In the genomic region with DNA sequence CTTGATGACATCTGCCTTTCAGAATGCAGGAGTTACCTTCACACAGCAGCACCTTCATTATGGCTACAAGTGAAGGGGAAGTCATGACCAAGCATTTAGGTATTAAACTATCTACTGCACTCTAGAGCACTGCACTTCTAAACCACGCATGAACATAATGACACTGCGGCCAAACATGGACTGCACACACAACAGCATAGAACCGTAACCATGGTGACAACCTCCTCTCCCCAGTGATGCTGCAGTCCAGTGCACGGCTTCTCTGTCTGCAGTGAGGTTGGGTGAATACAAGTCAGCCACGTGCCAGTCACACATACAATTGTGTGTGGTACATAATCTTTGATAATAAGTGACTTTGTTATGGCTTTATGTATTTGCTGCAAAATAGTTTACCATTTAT, we compare ENCODE assay signal across 19 mouse cellular contexts. TPM values are rescaled to one million over a fixed set of nuclear protein-coding genes. Genes with fewer than 3 reads are reported as not detected.
A peak's percentile ranks its signal among the peaks of the same experiment; 100 is the strongest.
DNase-seq lines count a peak whose midpoint lies in the region; ATAC-seq and TF ChIP-seq lines count a peak whose summit lies in the region.
"Had no signal": no experiment of that assay in that cellular context is flagged by ENCODE, and none has a peak within 500 bp of the region (broad histone marks: within the 10 kb centered on the region; RNA-seq: fewer than 3 reads in every experiment).

No protein-coding gene starts in this region.

- H3K9ac ChIP-seq in hindbrain, embryonic 11.5 days (ENCODE audit: low read depth, low read length), result no peak overlapping the region
- H3K9ac ChIP-seq in forebrain, embryonic 16.5 days (replicated peaks; ENCODE audit: low read depth, low read length), result no peak overlapping the region
- H3K9ac ChIP-seq in hindbrain, postnatal 0 days (replicated peaks; ENCODE audit: low read length), result no peak overlapping the region
- H3K9ac ChIP-seq in neural tube, embryonic 14.5 days (replicated peaks; ENCODE audit: low read depth, low read length), result no peak overlapping the region
- H3K9ac ChIP-seq: intestine, embryonic 15.5 days; liver, embryonic 13.5 days had no signal

- H3K27me3 ChIP-seq in hindbrain, embryonic 11.5 days (ENCODE audit: control insufficient read depth, insufficient read depth, low read length), result no peaks in the 10 kb centered on the region
- no peaks in the 10 kb centered on the region for H3K27me3 ChIP-seq in hindbrain, embryonic 10.5 days (ENCODE audit: insufficient read depth, poor library complexity, severe bottlenecking)
- H3K27me3 ChIP-seq in forebrain, embryonic 16.5 days (replicated peaks; ENCODE audit: control insufficient read depth, insufficient read depth, low read length), result no peaks in the 10 kb centered on the region
- H3K27me3 ChIP-seq in hindbrain, postnatal 0 days (ENCODE audit: insufficient read depth, low read length), result no peaks in the 10 kb centered on the region
- no peaks in the 10 kb centered on the region for H3K27me3 ChIP-seq in neural tube, embryonic 14.5 days (ENCODE audit: control insufficient read depth, insufficient read depth, low read length)
- H3K27me3 ChIP-seq: intestine, embryonic 15.5 days; liver, embryonic 13.5 days had no signal

- TF ChIP-seq CTCF in hindbrain, postnatal 0 days (IDR thresholded peaks at IDR 0.05; ENCODE audit: low read depth), result no peak

- no peaks in the 10 kb centered on the region for H3K4me1 ChIP-seq in hindbrain, embryonic 11.5 days (replicated peaks; ENCODE audit: control insufficient read depth, insufficient read depth, low read length)
- H3K4me1 ChIP-seq in hindbrain, embryonic 10.5 days (replicated peaks), result peaks cover 10% of the 10 kb centered on the region
- H3K4me1 ChIP-seq in forebrain, embryonic 16.5 days (replicated peaks; ENCODE audit: control insufficient read depth, insufficient read depth, low read length), result no peaks in the 10 kb centered on the region
- H3K4me1 ChIP-seq in hindbrain, postnatal 0 days (ENCODE audit: insufficient read depth, low read length), result no peaks in the 10 kb centered on the region
- no peaks in the 10 kb centered on the region for H3K4me1 ChIP-seq in neural tube, embryonic 14.5 days (ENCODE audit: control insufficient read depth, insufficient read depth, low read length)
- H3K4me1 ChIP-seq: intestine, embryonic 15.5 days; liver, embryonic 13.5 days had no signal

- no peak overlapping the region for H3K4me3 ChIP-seq in hindbrain, embryonic 11.5 days (ENCODE audit: low read depth, low read length)
- H3K4me3 ChIP-seq in hindbrain, embryonic 10.5 days, result no peak overlapping the region
- no peak overlapping the region for H3K4me3 ChIP-seq in forebrain, embryonic 16.5 days (replicated peaks; ENCODE audit: low read length)
- no peak overlapping the region for H3K4me3 ChIP-seq in hindbrain, postnatal 0 days (ENCODE audit: low read length)
- no peak overlapping the region for H3K4me3 ChIP-seq in neural tube, embryonic 14.5 days (ENCODE audit: low read depth, low read length)
- H3K4me3 ChIP-seq: intestine, embryonic 15.5 days; liver, embryonic 13.5 days had no signal

- WGBS in hindbrain, embryonic 11.5 days, result 51% methylated on average over 5 of the region's 5 CpGs
- WGBS in hindbrain, embryonic 10.5 days, result 67% methylated on average over 5 of the region's 5 CpGs
- WGBS in forebrain, embryonic 16.5 days, result 70% methylated on average over 5 of the region's 5 CpGs
- WGBS in hindbrain, postnatal 0 days, result 33% methylated on average over 5 of the region's 5 CpGs
- 35% methylated on average over 5 of the region's 5 CpGs for WGBS in neural tube, embryonic 14.5 days

- H3K27ac ChIP-seq in hindbrain, embryonic 11.5 days (ENCODE audit: low read depth, low read length), result no peak overlapping the region
- no peak overlapping the region for H3K27ac ChIP-seq in hindbrain, embryonic 10.5 days
- H3K27ac ChIP-seq in forebrain, embryonic 16.5 days (ENCODE audit: low read length), result no peak overlapping the region
- H3K27ac ChIP-seq in hindbrain, postnatal 0 days, result no peak overlapping the region
- no peak overlapping the region for H3K27ac ChIP-seq in neural tube, embryonic 14.5 days (ENCODE audit: low read depth, low read length)
- H3K27ac ChIP-seq: intestine, embryonic 15.5 days; liver, embryonic 13.5 days had no signal

- H3K4me2 ChIP-seq in hindbrain, embryonic 11.5 days (replicated peaks; ENCODE audit: low read depth, low read length), result no peak overlapping the region
- no peak overlapping the region for H3K4me2 ChIP-seq in forebrain, embryonic 16.5 days (ENCODE audit: low read length)
- H3K4me2 ChIP-seq in hindbrain, postnatal 0 days (ENCODE audit: low read depth, low read length), result no peak overlapping the region
- H3K4me2 ChIP-seq in neural tube, embryonic 14.5 days (ENCODE audit: low read depth, low read length), result no peak overlapping the region
- H3K4me2 ChIP-seq: intestine, embryonic 15.5 days; liver, embryonic 13.5 days had no signal

- DNase-seq in hindbrain, embryonic 11.5 days (ENCODE audit: low spot score), result peak; percentile 44
- no peak for DNase-seq in hindbrain, embryonic 10.5 days (ENCODE audit: low spot score)
- DNase-seq in hindbrain, postnatal 0 days (ENCODE audit: low spot score), result peak; percentile 56
- DNase-seq in spleen, postnatal 36 days (ENCODE audit: low spot score in 2 of 2), result no peak
- DNase-seq in adrenal gland, postnatal 36 days, result no peak
- DNase-seq: cerebellum, postnatal 36 days; kidney, postnatal 14 days; liver, embryonic 13.5 days; lung, postnatal 10 days; thymus, postnatal 4 days had no signal

- ATAC-seq in hindbrain, embryonic 11.5 days (ENCODE audit: low FRiP score), result peak; percentile 57; the same call in 1 of the 2 replicates
- peak; percentile 29; the same call in 1 of the 2 replicates for ATAC-seq in forebrain, embryonic 16.5 days
- ATAC-seq in hindbrain, postnatal 0 days, result peak; percentile 82
- ATAC-seq in neural tube, embryonic 14.5 days (ENCODE audit: low read depth), result peak; percentile 61; the same call in 1 of the 2 replicates
- ATAC-seq: intestine, embryonic 15.5 days had no signal

- H3K9me3 ChIP-seq in hindbrain, embryonic 11.5 days (ENCODE audit: control insufficient read depth, low read length), result no peaks in the 10 kb centered on the region
- H3K9me3 ChIP-seq in hindbrain, embryonic 10.5 days, result no peaks in the 10 kb centered on the region
- H3K9me3 ChIP-seq in forebrain, embryonic 16.5 days (ENCODE audit: control insufficient read depth, low read length), result no peaks in the 10 kb centered on the region
- no peaks in the 10 kb centered on the region for H3K9me3 ChIP-seq in hindbrain, postnatal 0 days (ENCODE audit: low read length)
- H3K9me3 ChIP-seq in neural tube, embryonic 14.5 days (ENCODE audit: control insufficient read depth, low read length), result no peaks in the 10 kb centered on the region
- H3K9me3 ChIP-seq: G1E; intestine, embryonic 15.5 days; liver, embryonic 13.5 days had no signal

- H3K36me3 ChIP-seq in hindbrain, embryonic 11.5 days (ENCODE audit: control insufficient read depth, insufficient read depth, low read length), result no peaks in the 10 kb centered on the region
- H3K36me3 ChIP-seq in hindbrain, embryonic 10.5 days, result peaks cover 8% of the 10 kb centered on the region; the same call in 1 of the 2 replicates
- 0 out of 2 replicates have a peak, but pooled peaks cover 2% of the 10 kb centered on the region for H3K36me3 ChIP-seq in forebrain, embryonic 16.5 days (ENCODE audit: control insufficient read depth, insufficient read depth)
- peaks cover 4% of the 10 kb centered on the region; the same call in 1 of the 2 replicates for H3K36me3 ChIP-seq in hindbrain, postnatal 0 days (ENCODE audit: insufficient read depth, low read length)
- H3K36me3 ChIP-seq in neural tube, embryonic 14.5 days (ENCODE audit: control insufficient read depth, insufficient read depth, low read length), result no peaks in the 10 kb centered on the region

RNA-seq across cellular contexts. Expression of gene Nhlrc3, which starts 17.6 kb away (rescaled TPM):
- 8.2 and 9.6 TPM in 2 replicates for polyA plus RNA-seq in hindbrain, embryonic 11.5 days (2014; fragmentation: Nextera tagmentation; extraction: Ambion mirVana)
- 9.3 and 9.9 TPM in 2 replicates for polyA plus RNA-seq in hindbrain, embryonic 10.5 days (2016; fragmentation: Nextera tagmentation; extraction: Ambion mirVana)
- 9.3 and 10.6 TPM in 2 replicates for polyA plus RNA-seq in forebrain, embryonic 16.5 days (2015; fragmentation: Nextera tagmentation; extraction: Ambion mirVana)
- 13.5 and 14.4 TPM in 2 replicates for total RNA-seq in hindbrain, postnatal 0 days (2014; rRNA removed)
- polyA plus RNA-seq in hindbrain, postnatal 0 days (2015; fragmentation: Nextera tagmentation; extraction: Ambion mirVana), result 6.6 and 7.5 TPM in 2 replicates
- polyA plus RNA-seq in neural tube, embryonic 14.5 days (2014; fragmentation: Nextera tagmentation; extraction: Ambion mirVana), result 9.9 and 12.0 TPM in 2 replicates
- 10 to 100 TPM; 11.1 to 11.4 TPM for total RNA-seq in adrenal gland, postnatal 36 days (2021)

RNA-seq across cellular contexts. Expression of gene Proser1, which starts 17.9 kb away (rescaled TPM):
- 25.5 and 30.2 TPM in 2 replicates for polyA plus RNA-seq in hindbrain, embryonic 11.5 days (2014; fragmentation: Nextera tagmentation; extraction: Ambion mirVana)
- polyA plus RNA-seq in hindbrain, embryonic 10.5 days (2016; fragmentation: Nextera tagmentation; extraction: Ambion mirVana), result 22.4 and 24.2 TPM in 2 replicates
- polyA plus RNA-seq in forebrain, embryonic 16.5 days (2015; fragmentation: Nextera tagmentation; extraction: Ambion mirVana), result 27.0 and 29.7 TPM in 2 replicates
- total RNA-seq in hindbrain, postnatal 0 days (2014; rRNA removed), result 8.4 and 10.4 TPM in 2 replicates
- polyA plus RNA-seq in hindbrain, postnatal 0 days (2015; fragmentation: Nextera tagmentation; extraction: Ambion mirVana), result 14.7 and 14.8 TPM in 2 replicates
- polyA plus RNA-seq in neural tube, embryonic 14.5 days (2014; fragmentation: Nextera tagmentation; extraction: Ambion mirVana), result 19.4 and 23.9 TPM in 2 replicates
- 10 to 100 TPM; 17.5 to 18.8 TPM for total RNA-seq in adrenal gland, postnatal 36 days (2021)

RNA-seq across cellular contexts. Expression of gene Stoml3, which starts 42.9 kb away (rescaled TPM):
- not detected in 2 replicates for polyA plus RNA-seq in hindbrain, embryonic 11.5 days (2014; fragmentation: Nextera tagmentation; extraction: Ambion mirVana)
- polyA plus RNA-seq in hindbrain, embryonic 10.5 days (2016; fragmentation: Nextera tagmentation; extraction: Ambion mirVana), result 0.09 TPM in 1 of 2 replicates, not detected in the other
- 0.22 TPM in 1 of 2 replicates, not detected in the other for polyA plus RNA-seq in forebrain, embryonic 16.5 days (2015; fragmentation: Nextera tagmentation; extraction: Ambion mirVana)
- total RNA-seq in hindbrain, postnatal 0 days (2014; rRNA removed), result 0.07 TPM in 1 of 2 replicates, not detected in the other
- polyA plus RNA-seq in hindbrain, postnatal 0 days (2015; fragmentation: Nextera tagmentation; extraction: Ambion mirVana), result not detected in 2 replicates
- polyA plus RNA-seq in neural tube, embryonic 14.5 days (2014; fragmentation: Nextera tagmentation; extraction: Ambion mirVana), result 0.19 TPM in 1 of 2 replicates, not detected in the other
- not detected for total RNA-seq in adrenal gland, postnatal 36 days (2021)
- total RNA-seq: adrenal gland, postnatal 4 days; granulocyte monocyte progenitor cell, adult 5-6 weeks; monocyte, adult 5-6 weeks had no signal
- polyA plus RNA-seq: G1E; heart, embryonic 16.5 days; liver, embryonic 13.5 days; small intestine, adult 2 months had no signal

Comparison
In these comparisons a context has a peak if more than half of its experiments do, and no peak if none do; other contexts are left out.
1. DNase-seq: peak in hindbrain, embryonic 11.5 days (single experiment) and hindbrain, postnatal 0 days (single experiment); none in hindbrain, embryonic 10.5 days (single experiment), spleen, postnatal 36 days (0 of 2) and adrenal gland, postnatal 36 days (0 of 2).
2. ATAC-seq: peak in every context shown above with its lines; median percentile 82 in hindbrain, postnatal 0 days; 61 in neural tube, embryonic 14.5 days; 57 in hindbrain, embryonic 11.5 days; 29 in forebrain, embryonic 16.5 days.